Mouse (Mus musculus) frontal cortex, postnatal 10 days (tissue): ENCODE results near the gene Dnase1l3.
"Not testable (repeated sequence)": the region's sequence is repeated elsewhere in the genome, so short reads cannot be mapped to it uniquely, and the experiment has no call there.

Experiments used
- DNase-seq, 2 experiments: peaks; one replicate each; pipeline ENCODE4 v3.0.0; 2022; ENCODE audit warnings: low spot score in 2 of 2, mixed read lengths in 1 of 2

Gene Dnase1l3

DNA sequence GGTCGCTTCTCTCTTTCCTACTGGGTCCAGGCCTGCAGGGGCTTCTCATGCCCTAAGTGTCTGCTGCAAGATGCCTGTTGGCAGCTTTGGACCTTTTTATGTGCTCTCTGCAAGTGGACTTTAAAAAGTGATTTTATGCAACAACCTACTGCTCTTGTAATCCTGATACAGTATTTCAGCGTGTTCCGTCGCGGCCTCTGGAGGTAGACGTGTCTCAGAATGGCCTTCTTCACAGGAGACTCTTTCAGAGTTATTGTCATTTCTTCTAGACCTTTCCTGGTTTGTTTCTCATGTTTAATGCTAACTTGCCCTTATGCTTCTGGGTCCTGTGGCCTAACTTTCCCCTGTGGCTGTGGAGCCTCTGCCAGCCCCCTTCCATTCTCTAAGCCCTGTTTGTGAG, 21.4 kb upstream of the Dnase1l3 start:
- DNase-seq: no peak

GRCm38 (mm10) chr14:8011938-8012337, 17.6 kb upstream of the Dnase1l3 start:
- DNase-seq: no peak

GRCm38 (mm10) chr14:8011297-8011696, 16.9 kb upstream of the Dnase1l3 start:
- no peak for DNase-seq

GRCm38 (mm10) chr14:8007923-8008322, 13.6 kb upstream of the Dnase1l3 start:
- DNase-seq: no peak

DNA sequence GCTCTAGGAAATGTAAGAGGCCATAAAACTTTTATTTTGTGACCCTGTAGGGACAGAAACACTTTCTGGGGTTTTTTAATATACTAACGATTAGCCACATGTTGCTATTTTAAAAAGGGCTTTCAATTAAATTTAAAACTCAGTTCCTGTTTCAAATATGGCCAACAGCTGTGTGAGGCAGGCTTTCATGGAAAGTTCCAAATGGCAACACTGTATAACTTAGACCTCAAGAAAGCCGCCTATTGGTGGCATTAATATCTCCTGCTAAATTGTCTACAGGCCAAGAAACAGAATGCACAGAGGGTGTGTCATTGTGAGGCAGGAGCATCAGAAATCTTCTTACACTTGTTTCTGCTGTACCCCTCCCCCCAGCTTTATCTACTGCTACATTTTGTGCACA, 13.1 kb upstream of the Dnase1l3 start:
- DNase-seq: no peak

DNA sequence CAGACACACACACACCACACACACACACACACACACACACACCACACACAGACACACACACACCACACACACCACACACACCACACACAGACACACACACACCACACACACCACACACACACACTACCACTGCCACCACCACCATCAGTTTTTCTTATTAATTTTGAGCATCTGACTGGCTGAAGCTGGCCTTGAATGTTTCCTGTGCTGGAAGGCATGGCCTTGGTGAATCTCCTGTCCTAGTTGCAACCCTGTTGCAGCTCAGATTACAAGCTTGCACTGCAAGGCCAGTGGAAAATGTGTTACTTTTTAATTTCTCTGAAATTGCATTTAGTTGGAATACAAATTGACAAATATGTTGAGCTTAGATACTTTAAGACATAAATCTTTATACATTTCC, 12.7 kb upstream of the Dnase1l3 start:
- DNase-seq: no peak

DNA sequence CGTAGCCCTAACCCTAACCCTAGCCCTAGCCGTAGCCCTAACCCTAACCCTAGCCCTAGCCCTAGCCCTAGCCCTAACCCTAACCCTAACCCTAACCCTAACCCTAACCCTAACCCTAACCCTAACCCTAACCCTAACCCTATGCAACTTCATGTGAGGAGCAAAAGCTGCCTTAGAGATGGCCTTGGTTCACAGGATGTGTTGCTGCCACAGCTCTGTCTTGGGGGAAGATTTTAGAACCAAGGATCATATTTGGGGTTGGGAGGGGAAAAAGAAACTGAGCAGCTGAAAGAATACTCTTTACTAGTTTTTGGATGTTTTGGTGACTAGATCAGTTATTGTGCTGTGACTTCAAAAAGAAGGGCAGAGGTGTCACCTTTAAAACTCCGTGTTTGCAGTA, 11.7 kb upstream of the Dnase1l3 start:
- not testable (repeated sequence) for DNase-seq

GRCm38 (mm10) chr14:8003727-8004670, 9.6 kb upstream of the Dnase1l3 start:
- DNase-seq: no peak

GRCm38 (mm10) chr14:8003093-8003670, 8.8 kb upstream of the Dnase1l3 start:
- peak; percentile 57 to 69 for DNase-seq

- peak; percentile 72 to 85 for DNase-seq
These were observed 8.2 kb upstream of the Dnase1l3 start, which contains the start of gene Abhd6 for GRCm38 (mm10) chr14:8002432-8003092. Gene Abhd6, plus strand, starts transcription at chr14:8002902.

GRCm38 (mm10) chr14:8000831-8001685, 6.7 kb upstream of the Dnase1l3 start:
- no peak for DNase-seq

- DNase-seq: no peak
These were observed 5.9 kb upstream of the Dnase1l3 start for GRCm38 (mm10) chr14:8000247-8000646.

- DNase-seq: no peak
These were observed 5.1 kb upstream of the Dnase1l3 start for GRCm38 (mm10) chr14:7999435-7999834.

GRCm38 (mm10) chr14:7999030-7999429, 4.7 kb upstream of the Dnase1l3 start:
- no peak for DNase-seq

GRCm38 (mm10) chr14:7997255-7997696, 2.9 kb upstream of the Dnase1l3 start:
- peak; percentile 71 to 88 for DNase-seq

DNA sequence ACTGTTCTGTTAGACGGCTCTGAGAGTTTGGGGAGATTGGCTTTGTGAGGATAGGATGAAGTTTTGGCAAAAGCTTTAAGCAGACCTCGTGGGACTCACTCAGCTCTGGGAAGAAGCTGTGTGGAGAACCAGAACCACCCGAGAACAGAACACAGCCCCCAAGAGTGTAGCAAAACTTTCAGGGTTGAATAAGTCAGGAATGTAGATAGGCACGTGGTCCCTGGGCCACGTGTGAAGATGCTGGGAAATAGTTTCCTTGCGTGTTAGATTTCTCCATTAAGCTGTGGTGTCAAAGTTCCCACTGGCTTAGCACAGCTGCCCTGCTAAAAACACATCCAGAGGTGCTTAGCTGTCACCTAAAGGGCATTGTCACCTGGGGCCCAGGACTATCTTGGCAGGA, 2.2 kb downstream of the Dnase1l3 start:
- no peak for DNase-seq

DNA sequence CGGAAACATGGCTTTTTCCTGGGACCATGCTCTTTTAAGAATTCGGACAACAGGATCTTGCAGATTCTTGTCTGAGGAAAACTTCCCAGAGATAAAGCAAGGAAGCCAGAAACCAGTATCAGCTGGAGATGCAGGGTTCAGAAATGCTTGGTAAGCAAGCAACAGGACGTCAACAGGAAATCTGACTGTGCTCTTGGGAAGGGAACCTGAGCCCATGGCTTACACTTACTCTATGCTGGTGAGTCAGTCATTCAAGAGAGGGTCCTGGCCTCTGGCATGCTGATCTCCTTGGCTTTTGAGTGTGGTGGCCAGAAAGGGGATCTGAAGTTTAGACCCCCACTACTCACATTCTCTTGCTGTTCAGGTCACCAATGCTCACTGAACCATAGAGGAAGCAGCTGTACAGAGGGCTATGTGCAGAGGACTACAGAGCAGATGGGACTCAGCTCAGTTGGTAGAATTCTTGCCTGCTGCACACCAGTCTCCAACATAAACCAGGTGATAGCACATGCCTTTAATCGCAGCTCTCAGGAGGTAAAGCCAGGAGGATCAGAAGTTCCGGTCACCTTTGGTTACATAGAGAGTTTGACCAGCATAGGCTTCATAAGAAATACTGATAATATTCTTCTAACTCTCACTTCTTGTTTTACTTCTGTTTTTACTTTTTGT, 3.1 kb downstream of the Dnase1l3 start:
- DNase-seq: no peak

GRCm38 (mm10) chr14:7989961-7990360, 4.4 kb downstream of the Dnase1l3 start:
- DNase-seq: no peak

DNA sequence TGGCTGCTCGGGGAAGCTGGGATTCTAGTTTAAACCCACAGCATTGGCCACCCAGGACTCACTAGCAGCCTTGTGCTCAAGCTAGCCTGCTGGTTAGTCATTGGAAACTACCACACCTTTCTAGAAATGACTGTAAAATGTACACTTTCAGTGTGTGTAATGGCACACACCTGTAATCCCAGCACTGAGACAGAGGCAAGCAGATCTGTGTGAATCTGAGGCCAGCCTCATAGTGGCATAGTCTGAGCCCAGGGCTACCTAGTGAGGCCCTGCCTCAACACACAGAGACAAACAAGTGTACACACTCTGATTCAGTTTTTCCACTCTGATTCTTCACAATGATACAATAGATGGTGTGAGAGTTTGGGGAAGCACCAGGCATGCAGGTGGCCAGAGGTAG, 5.0 kb downstream of the Dnase1l3 start:
- DNase-seq: no peak

DNA sequence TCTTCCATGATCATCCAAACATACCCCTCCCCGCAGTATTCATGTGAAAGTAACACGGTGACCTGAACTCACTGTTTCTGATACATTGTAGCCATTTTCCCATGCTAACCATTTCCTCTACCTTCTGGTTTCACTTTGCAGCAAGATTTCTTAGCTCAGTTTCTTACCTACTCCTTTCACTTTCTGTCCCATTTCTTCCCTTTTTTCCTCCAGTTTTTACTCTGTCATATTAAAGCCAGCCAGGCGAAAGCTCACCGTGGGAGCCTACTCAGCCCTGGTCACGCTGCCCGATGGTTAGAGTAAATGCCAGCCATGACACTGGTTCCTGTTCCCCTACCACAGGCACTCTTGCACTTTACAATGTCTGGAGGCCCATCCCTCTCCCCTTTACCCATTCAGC, 7.5 kb downstream of the Dnase1l3 start:
- DNase-seq: no peak

DNA sequence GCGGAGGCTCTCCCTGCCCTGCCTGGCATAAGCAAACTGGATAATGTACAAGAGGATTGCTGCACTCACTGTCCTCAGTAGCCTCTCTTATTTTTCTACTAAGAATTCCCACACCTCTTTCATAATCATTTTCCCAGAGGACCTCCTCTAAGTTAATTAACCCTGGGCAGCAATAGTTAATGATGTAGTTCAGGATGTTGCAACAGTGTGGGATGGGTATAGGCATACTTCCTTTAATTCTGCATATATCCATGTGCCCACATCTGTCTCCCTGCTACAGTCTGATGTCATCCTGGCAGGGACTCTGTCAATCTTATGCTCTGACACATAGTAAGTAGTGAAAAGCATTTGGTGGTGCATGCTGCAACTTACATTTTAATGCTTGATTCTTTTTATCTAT, 13.1 kb downstream of the Dnase1l3 start:
- no peak for DNase-seq
